Mouse (Mus musculus): ENCODE measurements around the gene Tnfrsf11a.
"Not testable (repeated sequence)": the region's sequence is repeated elsewhere in the genome, so short reads cannot be mapped to it uniquely, and the experiment has no call there.

Gene Tnfrsf11a

GRCm38 (mm10) chr1:105780457-105781364 is at the start of gene Tnfrsf11a:
Gene Tnfrsf11a (plus strand): TSS chr1:105780718.
- in situ Hi-C loops (cut with MboI; ENCODE audit: unreplicated experiment in 2 of 2) = no loop called here

GRCm38 (mm10) chr1:105735318-105735717 is 45.2 kb upstream of the Tnfrsf11a start:
- in situ Hi-C loops (cut with MboI; ENCODE audit: unreplicated experiment in 2 of 2) = loop anchor here in 1 of 2 experiments (25.0 kb wide), 2 partner anchors 327 to 1052 kb away; partner anchors contain the start of gene Vps4b

GRCm38 (mm10) chr1:105738334-105738733 is 42.2 kb upstream of the Tnfrsf11a start:
- in situ Hi-C loops (cut with MboI; ENCODE audit: unreplicated experiment in 2 of 2) = loop anchor here in 1 of 2 experiments (25.0 kb wide), 2 partner anchors 324 to 1049 kb away; partner anchors contain the start of gene Vps4b

DNA sequence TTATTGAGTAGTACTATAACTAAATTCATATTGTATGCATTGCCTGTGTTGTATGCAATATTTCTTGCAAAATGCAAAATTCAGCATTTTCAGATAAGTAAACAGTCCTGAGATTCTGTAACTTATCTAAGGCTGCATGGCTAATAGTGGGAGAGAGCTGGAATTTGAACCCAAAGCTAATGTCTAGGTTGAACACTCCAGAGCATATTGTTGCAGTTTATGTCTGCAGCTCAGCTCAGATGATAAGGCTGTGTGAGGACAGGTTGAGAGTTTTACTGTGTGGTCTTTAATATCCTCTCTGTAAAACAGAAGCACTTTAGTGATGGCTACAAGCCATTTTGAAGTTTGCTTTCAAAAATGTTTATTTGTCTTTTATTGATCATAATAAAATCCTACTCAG is 41.0 kb upstream of the Tnfrsf11a start:
- in situ Hi-C loops (cut with MboI; ENCODE audit: unreplicated experiment in 2 of 2) = loop anchor here in 1 of 2 experiments (25.0 kb wide), 2 partner anchors 323 to 1048 kb away; partner anchors contain the start of gene Vps4b

DNA sequence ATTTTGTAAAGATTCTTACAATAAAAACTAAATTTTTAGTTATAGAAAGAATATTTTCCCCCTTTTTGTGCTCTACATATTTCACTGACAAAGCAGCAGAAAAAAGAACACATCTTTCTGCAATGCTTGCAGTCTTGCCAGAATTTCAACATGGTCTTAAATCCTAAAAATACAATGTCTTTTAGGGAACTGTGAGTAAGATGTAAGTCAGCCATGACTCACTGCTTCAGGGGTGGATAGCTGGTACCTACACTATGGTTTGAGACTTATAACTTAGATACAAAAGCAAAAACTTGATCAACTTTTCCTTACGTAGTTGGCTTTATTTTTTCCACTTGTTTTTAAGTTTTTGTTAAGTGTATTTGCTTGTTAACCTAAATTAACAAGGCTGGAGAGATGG is 38.0 kb upstream of the Tnfrsf11a start:
- in situ Hi-C loops (cut with MboI; ENCODE audit: unreplicated experiment in 2 of 2) = loop anchor here in 1 of 2 experiments (25.0 kb wide), 2 partner anchors 320 to 1045 kb away; partner anchors contain the start of gene Vps4b

DNA sequence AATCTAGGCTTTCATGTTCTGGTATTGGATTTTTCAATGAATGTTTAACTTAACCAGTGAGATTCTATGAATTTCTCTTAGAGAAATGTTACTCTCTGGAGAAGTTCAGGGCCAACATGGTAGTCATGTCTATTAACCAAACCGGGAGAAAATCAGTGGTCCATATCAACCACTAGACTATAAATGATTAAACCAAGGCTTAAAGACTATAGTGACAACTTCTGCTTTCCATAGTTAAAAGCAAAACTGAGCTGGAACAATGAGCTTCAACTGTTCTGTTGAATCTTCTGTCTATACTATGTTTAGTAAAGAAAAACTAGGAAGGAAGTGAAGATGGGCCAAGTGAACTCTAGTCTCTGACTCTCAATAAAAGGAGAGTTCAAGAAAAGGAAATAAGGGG is 34.1 kb upstream of the Tnfrsf11a start:
- in situ Hi-C loops (cut with MboI; ENCODE audit: unreplicated experiment in 2 of 2) = loop anchor here in 1 of 2 experiments (25.0 kb wide), 2 partner anchors 316 to 1041 kb away; partner anchors contain the start of gene Vps4b

DNA sequence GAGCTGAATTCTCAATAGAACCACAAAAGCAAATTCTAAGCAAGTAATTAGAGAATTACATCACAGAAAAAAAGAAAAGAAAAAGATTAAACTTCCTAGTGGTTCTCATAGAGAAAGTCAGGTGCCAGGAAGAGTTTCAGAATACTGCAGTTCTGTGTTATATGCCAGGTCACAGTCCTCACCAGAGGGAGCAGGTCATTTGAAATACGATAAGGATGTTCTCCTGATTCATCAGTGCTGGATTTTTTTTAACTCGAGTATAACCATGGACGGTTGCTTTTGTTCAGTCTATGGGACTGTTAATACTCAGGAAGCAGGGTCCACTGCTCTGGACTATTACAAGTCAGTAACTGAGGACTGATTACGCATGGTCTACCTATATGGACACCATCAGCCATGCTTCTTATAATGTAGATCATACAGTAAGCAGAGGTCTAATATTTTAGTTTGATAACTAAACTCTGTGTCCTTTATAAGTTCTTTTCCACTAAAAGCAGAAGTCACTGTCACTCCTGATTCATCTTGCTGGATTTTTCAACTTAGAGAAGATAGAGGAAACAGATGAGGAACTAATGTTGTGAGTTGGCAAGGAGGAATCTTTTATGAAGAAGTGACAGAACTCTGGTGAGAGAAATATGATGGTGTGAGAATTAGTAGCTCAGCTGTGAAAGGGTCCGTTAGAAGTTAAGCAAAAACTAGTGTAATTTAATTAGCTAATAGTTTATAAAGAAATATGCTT is 33.5 kb upstream of the Tnfrsf11a start:
- in situ Hi-C loops (cut with MboI; ENCODE audit: unreplicated experiment in 2 of 2) = loop anchor here in 1 of 2 experiments (25.0 kb wide), 2 partner anchors 315 to 1040 kb away; partner anchors contain the start of gene Vps4b

- in situ Hi-C loops (cut with MboI; ENCODE audit: unreplicated experiment in 2 of 2) = loop anchor here in 1 of 2 experiments (25.0 kb wide), 2 partner anchors 314 to 1039 kb away; partner anchors contain the start of gene Vps4b
Measured at GRCm38 (mm10) chr1:105748091-105748799, 32.3 kb upstream of the Tnfrsf11a start.

DNA sequence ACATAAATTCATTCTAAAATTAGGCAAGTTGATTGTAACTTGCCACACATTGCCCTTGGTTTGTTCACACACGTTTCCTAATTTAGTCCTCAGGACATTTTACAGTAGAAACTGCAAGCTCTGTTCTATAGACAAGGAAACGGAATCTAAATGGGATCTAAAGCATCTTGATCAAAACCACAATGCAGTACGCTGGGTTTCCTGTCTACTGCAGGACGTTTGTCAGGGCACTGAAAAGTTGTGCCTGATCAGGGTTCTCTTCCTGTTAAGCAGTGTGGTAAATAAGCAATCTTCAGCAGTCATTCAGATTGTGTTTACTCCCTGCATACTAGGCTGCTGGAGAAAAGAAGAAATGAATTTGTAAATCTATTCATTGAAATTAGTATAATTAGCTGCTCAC is 28.3 kb upstream of the Tnfrsf11a start:
- in situ Hi-C loops (cut with MboI; ENCODE audit: unreplicated experiment in 2 of 2) = no loop called here

GRCm38 (mm10) chr1:105752944-105753343 is 27.6 kb upstream of the Tnfrsf11a start:
- in situ Hi-C loops (cut with MboI; ENCODE audit: unreplicated experiment in 2 of 2) = no loop called here

DNA sequence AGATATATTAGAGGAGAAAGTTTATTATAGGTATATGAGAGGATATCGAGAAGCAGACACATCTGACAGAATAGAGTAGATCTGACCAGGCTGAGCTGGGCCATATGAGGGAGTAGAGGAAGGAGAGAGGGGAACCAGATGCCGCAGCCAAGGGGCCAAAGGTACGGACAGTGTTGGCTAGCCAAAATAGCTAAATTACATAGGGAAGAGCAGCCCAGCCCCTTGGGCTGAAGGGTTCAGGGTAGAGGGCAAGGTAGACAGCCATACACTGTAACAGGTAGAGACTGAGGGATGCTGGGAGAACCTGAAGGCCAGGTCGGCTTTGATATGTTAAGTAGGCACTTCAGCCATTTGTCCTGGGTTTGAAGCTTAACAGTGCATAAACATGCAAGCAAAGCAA is 21.7 kb upstream of the Tnfrsf11a start:
- in situ Hi-C loops (cut with MboI; ENCODE audit: unreplicated experiment in 2 of 2) = no loop called here

- in situ Hi-C loops (cut with MboI; ENCODE audit: unreplicated experiment in 2 of 2) = no loop called here
Measured at GRCm38 (mm10) chr1:105759422-105760165, 20.9 kb upstream of the Tnfrsf11a start.

- in situ Hi-C loops (cut with MboI; ENCODE audit: unreplicated experiment in 2 of 2) = no loop called here
Measured at GRCm38 (mm10) chr1:105765586-105765985, 14.9 kb upstream of the Tnfrsf11a start.

- in situ Hi-C loops (cut with MboI; ENCODE audit: unreplicated experiment in 2 of 2) = not testable (repeated sequence)
Measured at GRCm38 (mm10) chr1:105766099-105766498, 14.4 kb upstream of the Tnfrsf11a start.

- in situ Hi-C loops (cut with MboI; ENCODE audit: unreplicated experiment in 2 of 2) = no loop called here
Measured at GRCm38 (mm10) chr1:105768397-105768796, 12.1 kb upstream of the Tnfrsf11a start.

GRCm38 (mm10) chr1:105770685-105771084 is 9.8 kb upstream of the Tnfrsf11a start:
- in situ Hi-C loops (cut with MboI; ENCODE audit: unreplicated experiment in 2 of 2) = no loop called here

- in situ Hi-C loops (cut with MboI; ENCODE audit: unreplicated experiment in 2 of 2) = no loop called here
Measured at GRCm38 (mm10) chr1:105776426-105776825, 4.1 kb upstream of the Tnfrsf11a start.

- in situ Hi-C loops (cut with MboI; ENCODE audit: unreplicated experiment in 2 of 2) = no loop called here
Measured at GRCm38 (mm10) chr1:105780079-105780456, 450 bp upstream of the Tnfrsf11a start.

- in situ Hi-C loops (cut with MboI; ENCODE audit: unreplicated experiment in 2 of 2) = no loop called here
Measured at GRCm38 (mm10) chr1:105781391-105782146, 1.1 kb downstream of the Tnfrsf11a start.

Measured in v-Abl transformed pro-B cells (cell line).